Mouse (Mus musculus) testis, postnatal 14 days (tissue): ENCODE measurements around the gene Olfr303.
"Not testable (repeated sequence)": the region's sequence is repeated elsewhere in the genome, so short reads cannot be mapped to it uniquely, and the experiment has no call there.

Source experiments
- DNase-seq: peaks from one replicate; pipeline ENCODE4 v3.0.0; 2021; ENCODE audit warnings: low spot score

Gene Olfr303

GRCm38 (mm10) chr7:86397689-86398088 lies at the start of gene Olfr303:
Olfr303 (minus strand) TSS chr7:86397789.
- no peak for DNase-seq

GRCm38 (mm10) chr7:86403546-86403945 lies 6.0 kb upstream of the Olfr303 start, which contains the start of gene Olfr301:
Olfr301 (plus strand) TSS chr7:86403846.
- DNase-seq, result no peak

DNA sequence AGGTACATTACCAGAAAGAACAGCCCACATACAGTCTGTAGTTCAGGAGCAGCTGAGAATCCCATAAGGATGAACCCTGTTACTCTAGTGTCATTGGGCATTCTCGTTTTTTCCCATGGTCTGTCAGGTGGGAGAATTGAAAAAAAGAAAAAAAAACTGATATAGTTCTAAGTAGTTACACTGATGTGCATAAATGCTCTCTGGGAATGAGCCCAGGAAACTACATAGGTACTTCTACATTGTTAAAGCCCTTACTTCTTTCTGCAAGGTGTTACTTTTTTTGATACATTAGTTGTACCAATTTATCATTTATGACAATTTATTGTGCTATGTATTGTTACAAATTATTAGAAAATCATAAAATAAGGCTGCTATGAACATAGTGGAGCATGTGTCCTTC lies 11.0 kb downstream of the Olfr303 start, which contains the start of gene Olfr304:
Gene Olfr304, minus strand, starts transcription at position 101 of the 400 bp plus-strand sequence.
- DNase-seq, result no peak

DNA sequence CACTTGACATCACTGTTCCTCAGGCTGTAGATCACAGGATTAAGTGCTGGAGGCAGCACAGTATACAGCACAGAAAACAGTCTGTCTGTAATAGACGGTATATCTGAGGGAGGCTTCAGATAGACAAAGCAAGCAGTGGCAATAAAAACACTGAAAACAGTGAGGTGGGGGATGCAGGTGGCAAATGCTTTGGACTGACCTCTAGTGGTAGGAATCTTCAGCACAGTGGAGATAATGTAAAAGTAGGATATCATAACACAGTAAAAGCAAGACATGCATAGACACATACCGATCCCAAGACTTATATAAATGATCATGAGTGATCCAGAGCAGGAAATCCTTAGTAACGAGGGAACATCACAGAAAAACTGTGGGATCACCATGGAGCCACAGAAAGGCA lies 11.8 kb downstream of the Olfr303 start:
- no peak for DNase-seq

GRCm38 (mm10) chr7:86366828-86367227 lies 30.8 kb downstream of the Olfr303 start, which contains the start of gene Olfr305:
Olfr305 (minus strand) TSS chr7:86366928.
- no peak for DNase-seq

DNA sequence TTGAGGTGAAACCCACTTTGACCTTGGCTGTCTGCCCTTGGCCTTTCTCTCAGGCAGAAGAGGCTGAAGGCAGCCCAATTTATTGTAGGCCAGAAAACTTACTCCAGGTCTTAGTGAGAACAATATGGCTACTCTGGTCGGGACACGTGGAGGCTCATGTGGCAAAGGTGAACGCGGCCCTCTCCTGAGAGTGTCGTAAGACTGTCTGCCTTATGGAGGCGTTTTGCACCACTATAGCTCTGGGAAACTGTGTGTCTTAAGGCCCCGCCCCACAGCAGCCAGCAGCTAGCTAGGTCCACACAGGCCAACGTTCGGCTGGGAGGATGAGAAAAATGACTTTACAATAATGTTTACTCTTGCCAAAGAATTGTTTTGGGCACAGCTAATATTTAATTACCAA lies 51.3 kb downstream of the Olfr303 start:
- not testable (repeated sequence) for DNase-seq

DNA sequence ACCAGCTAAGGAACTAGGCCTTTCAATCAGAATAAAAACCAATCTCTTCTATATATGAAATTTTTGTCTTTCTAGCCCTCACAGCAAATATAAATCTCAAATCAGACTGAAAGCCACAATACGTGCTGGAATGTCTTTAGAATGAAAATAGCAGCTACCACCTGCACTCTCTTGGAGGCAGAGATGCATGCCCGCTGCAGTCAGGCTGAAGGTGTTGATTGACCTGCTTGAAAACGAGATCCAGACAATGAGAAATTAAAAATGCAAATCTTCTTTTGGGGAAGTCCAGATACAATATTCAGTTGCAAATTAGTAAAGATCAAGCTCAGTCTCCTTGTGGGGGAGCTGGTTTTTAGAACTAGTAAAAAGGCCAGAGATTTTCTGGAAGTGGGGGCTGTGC lies 53.3 kb downstream of the Olfr303 start:
- DNase-seq, result no peak

- DNase-seq, result no peak
Observed at GRCm38 (mm10) chr7:86342881-86343565, 54.6 kb downstream of the Olfr303 start.
